Mouse (Mus musculus): ENCODE results near the gene Olfr229.

DNA sequence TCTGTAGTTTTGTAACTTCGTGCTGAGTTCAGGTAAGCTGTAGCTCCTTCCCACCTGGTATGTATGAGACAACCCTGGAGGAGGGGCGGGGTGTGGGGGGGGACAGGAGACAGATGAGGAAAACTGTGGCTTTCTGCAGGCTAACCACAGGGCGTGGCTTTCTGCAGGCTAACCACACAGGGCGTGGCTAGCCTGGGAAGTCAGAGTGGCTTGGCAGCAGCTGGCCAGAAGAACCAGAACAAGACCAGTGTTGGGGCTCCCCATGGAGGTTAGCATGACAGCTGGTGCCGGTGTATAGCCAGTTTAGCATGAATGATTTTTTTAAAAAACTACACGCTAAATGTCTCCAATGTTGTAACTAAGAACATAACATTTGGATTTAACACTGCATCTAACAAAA lies 2.0 kb upstream of the Olfr229 start:
- no peak for TF ChIP-seq EP300 (IDR thresholded peaks at IDR 0.05)
- TF ChIP-seq CTCF (IDR thresholded peaks at IDR 0.05): no peak
